Mouse (Mus musculus) small intestine, adult 2 months (tissue): ENCODE results near the gene Slc7a6. TPM values are rescaled to one million over a fixed set of nuclear protein-coding genes. Genes with fewer than 3 reads are reported as not detected.

Experiments
- H3K27ac ChIP-seq: fragments of 200-500 bp; 2 replicates; pipeline ENCODE4 v1.5.1; 2012; ENCODE audit warnings: low read depth, low read length, control low read depth, inconsistent platforms; ENCODE audit not compliant: insufficient read depth
- H3K27me3 ChIP-seq: fragments of 200-500 bp; 2 replicates; pipeline ENCODE4 v1.6.1; 2012; ENCODE audit warnings: mild to moderate bottlenecking, moderate library complexity, low read length, inconsistent platforms; ENCODE audit not compliant: control insufficient read depth, insufficient read depth
- H3K36me3 ChIP-seq: fragments of 200-500 bp; 2 replicates; pipeline ENCODE4 v1.6.1; 2012; ENCODE audit warnings: mild to moderate bottlenecking, low read length, control low read depth, inconsistent platforms; ENCODE audit not compliant: control insufficient read depth, insufficient read depth
- H3K4me1 ChIP-seq: fragments of 200-500 bp; 2 replicates; pipeline ENCODE4 v1.6.1; 2012; ENCODE audit warnings: low read length, inconsistent platforms, mixed read lengths; ENCODE audit not compliant: control insufficient read depth, insufficient read depth, insufficient read length
- H3K4me3 ChIP-seq: fragments of 200-500 bp; 2 replicates; pipeline ENCODE4 v1.5.1; 2012; ENCODE audit warnings: low read depth, mild to moderate bottlenecking, control low read depth, inconsistent platforms, low read length, moderate library complexity
- CTCF ChIP-seq: fragments of 200-500 bp; IDR thresholded peaks from 2 replicates; pipeline ENCODE4 v1.5.1; 2012; ENCODE audit warnings: low read depth, mild to moderate bottlenecking, control low read depth, inconsistent platforms, low read length, moderate library complexity, mixed read lengths; ENCODE audit not compliant: insufficient replicate concordance, insufficient read length; ENCODE audit errors: extremely low read depth
- POLR2A ChIP-seq: fragments of 200-500 bp; IDR thresholded peaks from 2 replicates; pipeline ENCODE4 v1.6.1; 2012; ENCODE audit warnings: low read depth, mild to moderate bottlenecking, control low read depth, inconsistent platforms, low read length, moderate library complexity
- WGBS: fragments of 180-500 bp; shearing (Covaris S2); methylation state at CpG from one replicate; pipeline ENCODE4 v1.1.7; 2018; 5-methylcytosine and 5-hydroxymethylcytosine counted together
- polyA plus RNA-seq: library from polyadenylated mRNA; depleted of rRNA; stranded (reverse); fragments of >200 nt; gene quantifications from 2 replicates; pipeline ENCODE4 v1.2.3, GENCODE M21; 2012; rRNA removed

Slc7a6 gene
- polyA plus RNA-seq, 1 experiment = 6.2 TPM

DNA sequence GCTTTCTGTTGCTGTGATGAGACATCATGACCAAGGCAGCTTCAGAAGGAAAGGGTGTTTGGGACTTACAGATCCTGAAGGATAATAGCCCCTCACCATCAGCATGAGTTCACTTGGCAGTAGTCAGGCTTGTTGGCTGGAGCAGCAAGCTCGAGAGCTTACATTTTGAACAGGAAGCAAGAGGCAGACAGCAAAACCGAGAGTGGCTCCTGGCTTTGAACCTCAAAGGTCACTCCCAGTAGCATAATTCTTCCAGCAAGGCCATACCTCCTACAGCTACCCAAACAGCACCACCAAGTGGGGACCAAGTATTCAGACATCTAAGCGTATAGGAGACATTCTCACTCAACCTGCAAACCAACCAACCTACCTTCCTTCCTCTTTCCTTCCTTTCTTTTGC is 64.1 kb downstream of the Slc7a6 start:
- no peak for TF ChIP-seq POLR2A
- no peak for TF ChIP-seq CTCF

DNA sequence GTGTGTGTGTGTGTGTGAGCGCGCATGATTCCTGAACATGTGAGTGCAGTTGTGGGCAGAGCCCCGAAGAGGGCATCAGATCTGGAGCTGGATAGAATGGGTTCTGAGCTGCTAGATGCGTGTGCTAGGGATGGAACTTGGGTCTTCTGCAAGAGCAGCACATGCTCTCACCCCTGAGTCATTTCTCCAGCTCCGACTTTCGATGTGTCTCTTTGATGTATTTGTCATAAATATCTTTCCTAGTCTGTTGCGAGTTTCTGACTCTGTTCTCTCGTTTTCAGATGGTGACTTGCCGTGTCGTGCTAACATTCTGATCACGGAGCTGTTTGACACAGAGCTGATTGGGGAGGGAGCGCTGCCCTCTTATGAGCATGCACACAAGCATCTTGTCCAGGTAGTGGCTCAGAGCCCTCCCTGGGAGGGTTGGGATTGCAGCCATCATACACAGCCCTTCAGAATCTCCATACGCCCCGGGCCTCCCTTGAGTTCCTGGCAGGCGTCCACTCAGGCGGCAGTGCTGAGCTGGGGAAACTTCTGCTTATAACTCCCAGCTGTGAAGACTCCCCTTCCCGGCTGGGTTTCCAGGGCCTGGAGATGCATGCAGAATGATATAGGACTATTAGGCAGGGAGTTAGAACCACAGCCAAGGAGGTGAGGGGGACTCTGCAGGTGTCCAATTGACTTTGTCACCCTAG is 66.1 kb downstream of the Slc7a6 start:
- H3K4me3 ChIP-seq = no peak overlapping the region
- TF ChIP-seq CTCF (no peak), POLR2A (no peak)
- WGBS = 87% methylated on average over 17 of the region's 17 CpGs
- no peak overlapping the region for H3K27ac ChIP-seq
- no peaks in the 10 kb centered on the region for H3K4me1 ChIP-seq
- H3K36me3 ChIP-seq = peaks cover 12% of the 10 kb centered on the region
- no peaks in the 10 kb centered on the region for H3K27me3 ChIP-seq

More for the DNA sequence above, 64.1 kb downstream of the Slc7a6 start:
- Histone ChIP-seq H3K27me3 (no peaks in the 10 kb centered on the region), H3K4me3 (no peak overlapping the region), H3K36me3 (peaks cover 12% of the 10 kb centered on the region), H3K27ac (no peak overlapping the region), H3K4me1 (no peaks in the 10 kb centered on the region)
- WGBS = 67% methylated on average over 3 of the region's 3 CpGs

DNA sequence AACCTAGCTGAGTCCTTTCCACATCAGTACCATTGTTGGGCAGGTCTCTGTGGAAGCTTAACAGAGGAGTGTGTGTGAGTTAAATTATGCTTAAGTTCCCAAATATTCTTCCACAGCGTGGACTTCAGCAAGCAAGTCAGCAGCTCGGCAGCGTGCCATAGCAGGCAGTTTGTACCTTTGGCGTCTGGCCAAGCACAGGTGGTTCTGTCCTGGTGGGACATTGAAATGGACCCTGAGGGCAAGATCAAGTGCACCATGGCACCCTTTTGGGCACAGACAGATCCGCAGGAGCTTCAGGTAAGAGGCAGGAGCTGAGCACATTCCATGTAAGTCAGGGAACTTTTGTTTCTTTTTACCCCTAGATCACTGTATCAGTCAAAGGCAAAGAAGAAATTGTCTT is 68.4 kb downstream of the Slc7a6 start:
- peaks cover 12% of the 10 kb centered on the region for H3K36me3 ChIP-seq
- no peak overlapping the region for H3K4me3 ChIP-seq
- TF ChIP-seq CTCF = no peak
- no peaks in the 10 kb centered on the region for H3K4me1 ChIP-seq
- peak overlapping the region; percentile 2; the same call in 1 of the 2 replicates for H3K27ac ChIP-seq
- WGBS = 41% methylated on average over 5 of the region's 5 CpGs
- H3K27me3 ChIP-seq = no peaks in the 10 kb centered on the region

Other genes with a start within 250 kb of the Slc7a6 start
- gene Ctrl, start 235.0 kb upstream of the Slc7a6 start, polyA plus RNA-seq = 32.5 and 17,898 TPM in 2 replicates
- gene Psmb10, start 230.4 kb upstream of the Slc7a6 start, polyA plus RNA-seq = 503 and 1,032 TPM in 2 replicates
- 0.72 and 2.6 TPM in 2 replicates for gene Lcat, start 225.5 kb upstream of the Slc7a6 start, polyA plus RNA-seq
- gene Slc12a4, start 202.8 kb upstream of the Slc7a6 start, polyA plus RNA-seq = 6.8 and 8.9 TPM in 2 replicates
- gene Dpep3, start 189.4 kb upstream of the Slc7a6 start, polyA plus RNA-seq = 0.05 and 0.06 TPM in 2 replicates
- gene Dus2, start 177.5 kb upstream of the Slc7a6 start, polyA plus RNA-seq = 2.5 and 5.2 TPM in 2 replicates
- gene Dpep2nb, start 162.9 kb upstream of the Slc7a6 start, polyA plus RNA-seq = not detected in 2 replicates
- gene Ddx28, start 157.0 kb upstream of the Slc7a6 start, polyA plus RNA-seq = 5.2 and 6.6 TPM in 2 replicates
- 7.0 and 17.0 TPM in 2 replicates for gene Nfatc3, start 110.0 kb upstream of the Slc7a6 start, polyA plus RNA-seq
- gene Esrp2, start 31.9 kb upstream of the Slc7a6 start, polyA plus RNA-seq = 27.5 and 30.9 TPM in 2 replicates
- 2.6 and 2.8 TPM in 2 replicates for gene Pla2g15, start 18.5 kb upstream of the Slc7a6 start, polyA plus RNA-seq
- 16.1 and 17.6 TPM in 2 replicates for gene Slc7a6os, start 42.1 kb downstream of the Slc7a6 start, polyA plus RNA-seq
- gene Prmt7, start 42.1 kb downstream of the Slc7a6 start, polyA plus RNA-seq = 7.8 and 11.9 TPM in 2 replicates
- 37.5 and 73.6 TPM in 2 replicates for gene Smpd3, start 169.1 kb downstream of the Slc7a6 start, polyA plus RNA-seq
- gene Zfp90, start 246.5 kb downstream of the Slc7a6 start, polyA plus RNA-seq = 0.60 and 0.70 TPM in 2 replicates